Mouse (Mus musculus) intestine, postnatal 0 days (tissue): ENCODE data around the gene Rps19bp1. TPM values are rescaled to one million over a fixed set of nuclear protein-coding genes. Genes with fewer than 3 reads are reported as not detected.
A peak's percentile ranks its signal among the peaks of the same experiment; 100 is the strongest.

ENCODE experiments used
- ATAC-seq: fragments of 200-750 bp; cut with Nextera tagmentation; 2 replicates; pipeline ENCODE4 v1.8.0; 2017; ENCODE audit warnings: mild to moderate bottlenecking, moderate TSS enrichment, moderate library complexity
- H3K27ac ChIP-seq: fragments of 300-500 bp; sonication (generic); 2 replicates; pipeline ENCODE4 v1.5.1; 2014; ENCODE audit warnings: mild to moderate bottlenecking, low read depth, low read length, moderate library complexity
- H3K27me3 ChIP-seq: fragments of 300-500 bp; sonication (generic); replicated peaks from 2 replicates; pipeline ENCODE4 v1.6.1; 2014; ENCODE audit warnings: low read length, mixed read lengths; ENCODE audit not compliant: control insufficient read depth, insufficient read depth
- H3K36me3 ChIP-seq: fragments of 300-500 bp; sonication (generic); 2 replicates; pipeline ENCODE4 v1.6.1; 2014; ENCODE audit warnings: mild to moderate bottlenecking, moderate library complexity; ENCODE audit not compliant: control insufficient read depth, insufficient read depth
- H3K4me1 ChIP-seq: fragments of 300-500 bp; sonication (generic); replicated peaks from 2 replicates; pipeline ENCODE4 v1.6.1; 2014; ENCODE audit warnings: antibody characterized with exemption, low read length, mixed read lengths; ENCODE audit not compliant: control insufficient read depth, insufficient read depth
- H3K4me2 ChIP-seq: fragments of 300-500 bp; sonication (generic); replicated peaks from 2 replicates; pipeline ENCODE4 v1.6.1; 2014; ENCODE audit warnings: low read depth, mild to moderate bottlenecking, moderate library complexity
- H3K4me3 ChIP-seq: fragments of 300-500 bp; sonication (generic); 2 replicates; pipeline ENCODE4 v1.5.1; 2014; ENCODE audit warnings: low read depth, low read length
- H3K9ac ChIP-seq: fragments of 300-500 bp; sonication (generic); 2 replicates; pipeline ENCODE4 v1.6.1; 2014; ENCODE audit warnings: mild to moderate bottlenecking, low read depth, low read length
- H3K9me3 ChIP-seq: fragments of 300-500 bp; sonication (generic); 2 replicates; pipeline ENCODE4 v1.6.1; 2016; ENCODE audit warnings: mixed run types; ENCODE audit not compliant: control insufficient read depth
- CTCF ChIP-seq: sonication (generic); IDR thresholded peaks from 2 replicates; pipeline ENCODE4 v1.5.1; 2016; ENCODE audit warnings: low read depth, mild to moderate bottlenecking, control low read depth, antibody characterized with exemption, moderate library complexity
- WGBS: fragments of 180-500 bp; shearing (Covaris S2); extraction: QIAGEN DNeasy Blood & Tissue Kit; methylation state at CpG from one replicate; pipeline ENCODE4 v1.1.7; 2014; 5-methylcytosine and 5-hydroxymethylcytosine counted together
- polyA plus RNA-seq: library from polyadenylated mRNA; unstranded; fragments of >200 nt; fragmentation: Nextera tagmentation; extraction: Ambion mirVana; gene quantifications from 2 replicates; pipeline ENCODE4 v1.2.1, GENCODE M21; 2015

Rps19bp1 gene
- polyA plus RNA-seq = 48.4 and 49.3 TPM in 2 replicates

DNA sequence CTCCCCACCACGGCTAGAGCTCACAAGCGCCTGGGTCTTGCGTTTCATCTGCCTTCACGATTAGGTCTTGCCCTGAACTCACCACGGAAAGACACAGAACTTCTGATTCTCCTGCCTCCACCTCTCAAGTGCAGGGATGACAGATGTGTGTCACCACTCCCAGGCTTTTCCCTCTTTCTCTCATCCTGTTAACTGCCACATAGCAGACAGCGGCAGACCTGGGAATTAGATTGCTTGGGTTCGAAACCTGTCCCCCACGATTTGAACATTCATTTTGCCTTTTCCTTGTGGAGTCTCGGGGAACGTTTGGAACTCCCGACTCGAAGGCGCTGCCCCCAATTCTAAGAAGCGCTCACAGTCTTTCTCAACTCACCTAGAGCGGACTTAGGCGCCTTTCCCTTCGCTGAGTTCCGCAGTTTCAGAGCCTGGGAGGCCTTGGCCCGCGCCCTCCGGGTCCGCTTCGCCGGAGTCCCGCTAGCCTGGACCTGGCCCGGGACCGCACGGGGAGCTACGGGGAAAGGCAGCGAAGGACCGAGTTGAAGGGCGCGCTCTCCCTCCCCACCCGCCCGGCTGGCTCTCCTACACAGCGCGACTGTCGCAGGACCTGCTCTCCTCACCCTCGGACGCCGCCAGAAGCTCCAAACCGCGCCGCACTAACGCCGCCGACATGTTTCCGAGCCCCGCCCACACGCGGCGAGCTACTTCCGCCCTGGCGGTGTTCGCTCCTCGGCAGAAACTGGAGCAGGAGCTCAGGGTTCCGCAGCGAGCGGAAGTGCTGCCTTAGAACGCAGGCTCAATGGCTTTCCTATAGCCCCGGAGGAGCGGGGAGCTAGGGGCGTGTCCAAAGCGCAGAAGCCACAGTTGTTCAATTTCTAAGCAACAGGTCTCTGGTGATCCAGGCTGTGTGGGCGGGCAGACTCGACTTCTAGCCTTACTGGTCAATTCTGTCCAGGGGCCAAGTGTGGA lies at the start of gene Rps19bp1:
Rps19bp1 (minus strand) TSS at position 706 of the 966 bp plus-strand sequence.
- H3K4me3 ChIP-seq = peak within 1 kb of the TSS; percentile 89
- WGBS = under 1% methylated on average over 66 of the region's 66 CpGs
- ATAC-seq = peak; percentile 81
- H3K4me1 ChIP-seq = no peaks in the 10 kb centered on the region; the same call in 1 of the 2 replicates
- TF ChIP-seq CTCF = peak; percentile 20
- H3K36me3 ChIP-seq = 0 out of 2 replicates have a peak, but pooled peaks cover 5% of the 10 kb centered on the region
- peak within 1 kb of the TSS; percentile 85 for H3K4me2 ChIP-seq
- peak within 1 kb of the TSS; percentile 70 for H3K9ac ChIP-seq
- H3K9me3 ChIP-seq = no peaks in the 10 kb centered on the region
- H3K27ac ChIP-seq = peak within 1 kb of the TSS; percentile 28; the same call in 1 of the 2 replicates
- H3K27me3 ChIP-seq = no peaks in the 10 kb centered on the region

DNA sequence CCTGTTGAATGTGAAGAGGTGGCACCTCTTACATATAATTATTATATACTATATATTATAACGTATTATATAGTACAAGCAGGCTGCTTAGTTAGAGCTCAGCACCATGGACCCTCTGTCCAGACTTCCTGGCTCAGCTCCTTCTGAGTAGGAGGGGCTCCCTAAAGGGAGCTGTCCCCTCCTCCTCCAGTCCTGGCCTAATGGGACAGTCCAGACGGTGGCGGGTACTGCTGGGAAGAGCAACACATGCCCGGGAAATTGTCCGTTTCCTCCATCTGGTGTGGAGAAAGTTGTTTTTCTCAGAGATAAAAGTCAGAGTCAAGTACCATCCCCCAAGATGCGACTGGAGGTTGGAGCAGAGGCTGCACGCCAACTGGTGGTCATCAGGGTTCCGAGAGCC lies 42.0 kb upstream of the Rps19bp1 start:
- Histone ChIP-seq H3K27me3 (no peaks in the 10 kb centered on the region), H3K4me1 (no peaks in the 10 kb centered on the region), H3K4me2 (no peak overlapping the region), H3K9me3 (no peaks in the 10 kb centered on the region), H3K9ac (no peak overlapping the region), H3K27ac (no peak overlapping the region), H3K36me3 (no peaks in the 10 kb centered on the region), H3K4me3 (no peak overlapping the region)
- no peak for ATAC-seq
- WGBS = 46% methylated on average over 8 of the region's 8 CpGs
- no peak for TF ChIP-seq CTCF

DNA sequence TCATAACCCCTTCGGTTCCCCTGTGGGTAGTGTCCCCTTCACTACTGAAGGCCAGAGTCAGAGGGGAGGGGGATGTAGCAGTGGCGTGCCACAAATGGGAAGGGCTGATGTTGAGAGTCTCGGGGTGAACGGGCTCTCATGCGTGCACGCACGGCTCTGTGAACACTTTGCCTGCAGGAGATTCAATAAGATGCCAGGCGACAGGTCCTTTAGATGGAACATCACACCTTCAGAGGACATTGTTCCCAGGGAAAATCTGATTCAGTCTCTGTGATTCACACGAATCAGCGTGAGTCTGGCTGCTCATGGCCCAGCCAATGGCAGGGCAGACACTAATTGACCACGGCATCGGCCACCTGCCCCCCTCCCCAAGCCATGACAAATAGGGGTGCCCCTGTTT lies 40.1 kb upstream of the Rps19bp1 start:
- Histone ChIP-seq H3K4me1 (no peaks in the 10 kb centered on the region), H3K36me3 (no peaks in the 10 kb centered on the region), H3K27me3 (no peaks in the 10 kb centered on the region), H3K4me3 (no peak overlapping the region), H3K9ac (no peak overlapping the region), H3K4me2 (no peak overlapping the region), H3K27ac (no peak overlapping the region), H3K9me3 (no peaks in the 10 kb centered on the region)
- no peak for ATAC-seq
- TF ChIP-seq CTCF = no peak
- WGBS = 88% methylated on average over 12 of the region's 12 CpGs

DNA sequence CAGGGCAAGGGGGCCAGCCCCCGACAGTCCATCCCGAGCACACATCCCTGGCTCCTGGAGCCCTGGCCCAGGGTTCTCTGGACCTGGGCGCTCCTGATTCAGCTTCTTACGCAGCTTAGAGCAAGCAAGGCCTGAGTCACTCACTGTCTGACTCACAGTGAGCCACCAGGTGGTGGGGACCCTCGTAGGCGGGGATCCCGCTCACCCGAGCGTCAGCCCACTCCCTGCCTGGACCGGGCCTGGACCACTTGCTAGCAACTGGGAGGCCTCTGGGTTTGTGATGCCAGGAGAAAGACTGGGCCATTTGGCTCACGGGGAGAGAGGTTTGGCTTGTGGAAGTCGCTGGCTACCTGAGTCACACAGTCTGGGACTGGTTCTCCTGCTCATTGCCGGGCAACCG lies 39.7 kb upstream of the Rps19bp1 start:
- no peaks in the 10 kb centered on the region for H3K27me3 ChIP-seq
- H3K4me1 ChIP-seq = no peaks in the 10 kb centered on the region
- no peaks in the 10 kb centered on the region for H3K9me3 ChIP-seq
- ATAC-seq = no peak
- WGBS = 66% methylated on average over 14 of the region's 14 CpGs
- H3K36me3 ChIP-seq = no peaks in the 10 kb centered on the region
- no peak overlapping the region for H3K4me2 ChIP-seq
- H3K27ac ChIP-seq = no peak overlapping the region
- no peak overlapping the region for H3K4me3 ChIP-seq
- no peak for TF ChIP-seq CTCF
- H3K9ac ChIP-seq = no peak overlapping the region

DNA sequence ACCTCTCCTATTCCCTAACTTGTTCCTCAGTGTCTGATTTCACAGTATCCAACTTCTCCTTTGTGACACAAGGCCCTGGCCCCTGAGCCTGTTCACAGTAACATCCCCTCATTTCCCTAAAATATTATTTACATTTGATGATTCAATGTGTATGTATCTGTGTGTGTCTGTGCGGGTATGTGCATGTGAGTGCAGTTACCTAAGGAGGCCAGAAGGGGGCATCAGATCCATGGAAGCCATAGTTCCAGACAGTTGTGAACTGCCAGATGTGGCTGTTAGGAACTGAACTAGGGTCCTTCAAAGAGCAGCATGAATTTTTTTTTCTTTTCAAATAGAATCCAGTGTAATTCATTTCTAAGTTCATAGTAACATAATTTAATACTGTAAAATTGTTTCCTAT lies 33.0 kb upstream of the Rps19bp1 start:
- no peaks in the 10 kb centered on the region for H3K27me3 ChIP-seq
- no peak overlapping the region for H3K9ac ChIP-seq
- no peak overlapping the region for H3K4me3 ChIP-seq
- H3K36me3 ChIP-seq = no peaks in the 10 kb centered on the region
- peak; percentile 32 for TF ChIP-seq CTCF
- ATAC-seq = no peak
- WGBS = 98% methylated on average over 1 of the region's 1 CpGs
- H3K9me3 ChIP-seq = no peaks in the 10 kb centered on the region
- no peak overlapping the region for H3K27ac ChIP-seq
- H3K4me2 ChIP-seq = no peak overlapping the region
- no peaks in the 10 kb centered on the region for H3K4me1 ChIP-seq

DNA sequence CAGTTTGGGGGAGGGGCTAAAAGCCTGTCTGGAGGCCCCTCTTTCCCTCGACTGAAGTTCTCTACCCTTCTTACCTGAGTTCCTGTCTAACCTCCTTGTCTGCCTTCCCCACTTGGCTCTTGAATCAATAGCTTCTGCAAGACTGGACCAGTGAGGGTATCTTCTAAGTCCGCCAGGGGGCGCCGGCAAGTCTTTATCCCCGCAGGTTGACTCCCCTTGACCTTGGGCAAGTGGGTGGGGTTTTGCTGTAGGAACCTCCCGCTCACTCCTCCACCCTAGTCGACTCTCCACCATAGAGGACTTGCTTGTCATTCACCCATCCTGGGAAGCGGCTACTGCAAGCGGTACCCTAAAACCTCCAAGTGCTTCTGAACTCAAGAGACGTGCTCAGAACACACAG lies 25.3 kb upstream of the Rps19bp1 start:
- Histone ChIP-seq H3K27ac (no peak overlapping the region), H3K27me3 (peaks cover 41% of the 10 kb centered on the region), H3K9me3 (no peaks in the 10 kb centered on the region), H3K4me1 (no peaks in the 10 kb centered on the region), H3K9ac (no peak overlapping the region), H3K4me3 (no peak overlapping the region), H3K4me2 (no peak overlapping the region), H3K36me3 (no peaks in the 10 kb centered on the region)
- no peak for ATAC-seq
- WGBS = 9% methylated on average over 10 of the region's 10 CpGs
- peak; percentile 76 for TF ChIP-seq CTCF
